ENCODE assay signal across 31 mouse cellular contexts in the genomic region with DNA sequence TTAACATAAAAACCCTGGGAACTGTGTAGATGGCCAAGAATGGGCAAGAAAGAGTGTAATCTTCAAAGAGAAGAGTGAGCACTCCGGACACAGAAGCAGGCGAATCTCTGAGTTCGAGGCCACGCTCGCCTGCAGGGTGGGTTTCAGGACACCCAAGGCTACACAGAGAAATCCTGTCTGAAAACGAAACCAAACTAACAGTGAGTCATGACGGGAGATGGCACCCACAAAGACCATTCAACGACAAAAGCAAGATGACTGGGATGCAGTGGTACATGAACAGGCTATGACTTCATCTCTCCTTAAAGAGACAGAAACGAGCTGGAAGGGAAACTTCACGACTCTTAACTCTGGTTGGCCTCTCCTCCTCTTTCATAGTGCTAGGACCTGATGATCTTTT. TPM values are rescaled to one million over a fixed set of nuclear protein-coding genes. Genes with fewer than 3 reads are reported as not detected.
DNase-seq lines count a peak whose midpoint lies in the region; ATAC-seq and TF ChIP-seq lines count a peak whose summit lies in the region.
"Had no signal": no experiment of that assay in that cellular context is flagged by ENCODE, and none has a peak within 500 bp of the region (broad histone marks: within the 10 kb centered on the region; RNA-seq: fewer than 3 reads in every experiment).

No protein-coding gene starts in this region.

- H3K4me3 ChIP-seq in cerebellum, adult 2 months (replicated peaks; ENCODE audit: insufficient read depth, low read depth, low read length) = no peak overlapping the region
- H3K4me3 ChIP-seq: embryonic facial prominence, embryonic 13.5 days; forebrain, embryonic 10.5 days; forebrain, embryonic 15.5 days; gastrocnemius, adult 2 months; heart, embryonic 13.5 days; hindbrain, embryonic 15.5 days; intestine, embryonic 15.5 days; liver, embryonic 15.5 days; midbrain, embryonic 10.5 days; midbrain, embryonic 15.5 days; neural tube, embryonic 12.5 days had no signal

- H3K27ac ChIP-seq in cerebellum, adult 2 months (ENCODE audit: insufficient read depth, low read length) = 0 out of 2 replicates have a peak overlapping the region, but pooled peaks have one; percentile 37
- H3K27ac ChIP-seq: embryonic facial prominence, embryonic 13.5 days; forebrain, embryonic 10.5 days; forebrain, embryonic 15.5 days; gastrocnemius, adult 2 months; hindbrain, embryonic 15.5 days; intestine, embryonic 15.5 days; liver, embryonic 15.5 days; midbrain, embryonic 10.5 days; midbrain, embryonic 15.5 days; neural tube, embryonic 12.5 days; stomach, postnatal 0 days had no signal

- no peak for TF ChIP-seq CTCF in cerebellum, adult 2 months (IDR thresholded peaks at IDR 0.05; ENCODE audit: borderline replicate concordance, insufficient read depth, low read depth, low read length)

- DNase-seq in cerebellum, adult 2 months = no peak
- DNase-seq in cerebellum, adult 9-10 months = no peak
- peak; percentile 22 for DNase-seq in CD4-positive, CD25-positive, alpha-beta regulatory T cell, adult 2 months (ENCODE audit: low read depth, low spot score)
- no peak for DNase-seq in kidney, adult 11 months
- no peak for DNase-seq in frontal cortex, postnatal 10 days (ENCODE audit: low spot score in 2 of 2)
- DNase-seq: adrenal gland, postnatal 14 days; B cell, adult 2 months; cerebellum, adult 11 months; cerebellum, postnatal 10 days; gastrocnemius, adult 2 months; gastrocnemius, postnatal 36 days; heart, postnatal 10 days; kidney, postnatal 14 days; lung, embryonic 14.5 days; lung, postnatal 14 days; right cerebral cortex, postnatal 4 days; thymus, adult 18-20 months; thymus, postnatal 25 days had no signal

- H3K4me1 ChIP-seq in cerebellum, adult 2 months (ENCODE audit: control insufficient read depth, insufficient read depth, low read length) = peaks cover 44% of the 10 kb centered on the region
- H3K4me1 ChIP-seq: forebrain, embryonic 15.5 days; hindbrain, embryonic 15.5 days; intestine, embryonic 15.5 days; midbrain, embryonic 15.5 days; neural tube, embryonic 12.5 days had no signal

- WGBS in cerebellum, adult 2 months = 84% methylated on average over 10 of the region's 10 CpGs

- ATAC-seq in activated CD4-positive, CD25-positive, alpha-beta regulatory T cell, adult 4 months = peak; percentile 35
- no peak for ATAC-seq in megakaryocyte-erythroid progenitor cell, adult 5-6 weeks (replicated peaks; ENCODE audit: low FRiP score, low TSS enrichment, poor library complexity, severe bottlenecking)
- ATAC-seq: forebrain, embryonic 15.5 days; intestine, embryonic 15.5 days; midbrain, embryonic 15.5 days had no signal

- TF ChIP-seq POLR2A in cerebellum, adult 2 months (IDR thresholded peaks at IDR 0.05; ENCODE audit: borderline replicate concordance, insufficient read depth, low read length) = no peak

- no peaks in the 10 kb centered on the region for H3K27me3 ChIP-seq in cerebellum, adult 2 months (ENCODE audit: control insufficient read depth, insufficient read depth, low read length)
- H3K27me3 ChIP-seq: embryonic facial prominence, embryonic 13.5 days; forebrain, embryonic 15.5 days; hindbrain, embryonic 15.5 days; intestine, embryonic 15.5 days; midbrain, embryonic 15.5 days; neural tube, embryonic 12.5 days had no signal

RNA-seq across cellular contexts. Expression of a gene that starts 31.1 kb away (rescaled TPM):
- polyA plus RNA-seq in cerebellum, adult 2 months (2012; rRNA removed) = 48.2 and 49.9 TPM in 2 replicates
- polyA plus RNA-seq in activated CD4-positive, CD25-positive, alpha-beta regulatory T cell, adult 4 months (2017; shearing (Covaris generic)) = 10 to 100 TPM; 14.1 to 14.3 TPM
- 10.7 and 21.3 TPM in 2 replicates for total RNA-seq in megakaryocyte-erythroid progenitor cell, adult 5-6 weeks (2014; fragmentation: Nextera tagmentation)
- 5.1 and 7.7 TPM in 2 replicates for total RNA-seq in megakaryocyte-erythroid progenitor cell, adult 5-6 weeks (2017)
